Mouse (Mus musculus): ENCODE measurements around the gene Lrrc55. TPM values are rescaled to one million over a fixed set of nuclear protein-coding genes. Genes with fewer than 3 reads are reported as not detected.
"Not testable (repeated sequence)": the region's sequence is repeated elsewhere in the genome, so short reads cannot be mapped to it uniquely, and the experiment has no call there.

Gene Lrrc55
- total RNA-seq (2021) = 1 to 10 TPM; 2.1 to 2.7 TPM

DNA sequence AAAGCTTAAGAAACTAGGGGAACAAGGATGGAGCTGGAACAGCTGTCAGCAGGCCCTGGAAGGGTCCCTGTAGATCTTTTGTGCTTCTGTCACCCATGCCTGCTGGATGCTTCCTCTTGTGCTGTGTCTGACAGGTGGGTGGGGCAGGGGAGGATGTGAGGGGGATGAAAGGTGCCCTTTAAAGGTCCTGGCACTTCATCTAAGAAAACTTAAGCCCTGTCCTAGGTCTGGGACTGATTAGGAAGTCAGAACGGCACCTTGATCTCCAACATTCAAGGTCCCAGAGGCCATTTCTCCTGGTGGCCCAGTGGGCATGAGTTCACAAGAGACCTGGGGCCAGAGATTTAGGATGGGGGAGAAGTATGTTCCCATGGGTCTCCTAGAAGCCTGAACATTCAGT is at the start of gene Lrrc55:
Gene Lrrc55 (minus strand): TSS at position 297 of the 400 bp plus-strand sequence.
- DNase-seq = no peak

DNA sequence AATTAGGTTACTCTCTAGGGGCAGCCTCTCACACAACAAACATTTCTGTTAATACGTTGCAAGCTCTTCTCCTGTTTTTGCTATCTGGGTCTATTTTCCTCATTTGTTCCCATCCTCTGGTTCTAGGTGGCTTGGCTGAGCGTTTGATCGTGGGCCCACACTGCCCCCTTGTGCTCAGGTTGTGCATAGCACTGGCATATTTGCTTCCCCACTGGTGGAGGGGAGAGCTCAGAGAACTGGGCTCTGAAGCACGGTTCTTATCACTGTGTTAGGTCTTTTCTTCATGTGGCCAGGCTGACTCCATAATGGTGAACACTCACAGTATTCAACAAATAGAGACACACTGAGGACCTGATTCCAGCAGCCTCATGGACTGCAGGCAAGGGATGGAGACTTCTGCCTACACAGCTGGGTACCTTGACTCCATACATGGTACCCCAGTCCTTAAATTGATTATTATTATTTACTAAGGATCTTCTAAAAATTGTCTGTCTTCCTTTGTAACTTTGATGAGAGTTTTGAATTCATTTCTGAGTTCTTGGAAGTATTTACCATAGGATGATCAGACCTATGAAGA is 49.6 kb upstream of the Lrrc55 start:
- peak; percentile 90 for DNase-seq

DNA sequence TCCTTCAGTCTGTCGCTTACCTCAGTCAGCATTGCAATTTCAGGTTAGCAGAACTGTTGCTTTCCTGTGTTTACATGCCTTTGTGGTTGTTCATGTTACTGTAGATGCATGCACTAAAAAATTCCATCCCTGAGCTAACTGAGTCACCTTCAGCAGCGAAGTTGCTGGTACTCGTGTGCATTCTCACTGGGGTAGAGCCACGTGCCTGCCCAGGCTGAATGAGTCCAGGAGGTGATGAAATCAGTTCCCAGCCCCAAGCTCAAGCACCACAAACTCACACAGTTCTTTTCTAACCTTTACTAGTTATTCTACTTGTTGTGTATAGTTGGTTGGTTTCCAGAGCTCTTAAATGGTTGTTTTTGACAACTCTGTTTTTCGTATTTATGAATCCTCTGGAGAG is 48.7 kb upstream of the Lrrc55 start:
- no peak for DNase-seq

DNA sequence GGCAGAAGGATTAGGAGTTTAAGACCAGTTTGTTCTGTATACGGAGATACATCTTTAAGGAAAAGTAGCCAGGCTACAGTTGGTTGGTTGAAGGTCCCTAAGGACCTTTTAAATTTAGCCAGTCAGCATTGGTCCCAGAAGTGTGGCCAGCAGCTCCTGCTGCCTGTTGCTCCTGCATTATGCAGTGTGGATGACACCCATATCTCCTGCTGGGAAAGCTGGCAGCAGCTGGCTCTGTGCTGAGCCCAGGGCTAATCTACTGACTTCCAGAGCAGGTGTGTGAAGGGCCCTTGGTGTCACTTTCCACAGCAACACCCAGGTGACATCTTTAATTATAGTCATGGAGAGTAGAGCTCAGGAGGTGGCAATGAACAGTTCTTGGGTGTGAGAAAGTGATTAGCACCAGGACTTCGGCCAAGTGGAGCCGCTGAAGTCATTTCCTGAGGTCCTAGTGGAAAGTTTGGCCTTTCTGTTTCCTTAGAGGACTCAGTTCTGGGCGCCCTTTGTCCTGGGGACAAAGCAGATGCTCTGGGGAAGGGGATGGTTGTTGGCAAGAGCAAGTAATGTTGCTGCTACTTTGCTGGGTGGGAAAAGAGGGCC is 41.2 kb upstream of the Lrrc55 start:
- DNase-seq = peak; percentile 55

DNA sequence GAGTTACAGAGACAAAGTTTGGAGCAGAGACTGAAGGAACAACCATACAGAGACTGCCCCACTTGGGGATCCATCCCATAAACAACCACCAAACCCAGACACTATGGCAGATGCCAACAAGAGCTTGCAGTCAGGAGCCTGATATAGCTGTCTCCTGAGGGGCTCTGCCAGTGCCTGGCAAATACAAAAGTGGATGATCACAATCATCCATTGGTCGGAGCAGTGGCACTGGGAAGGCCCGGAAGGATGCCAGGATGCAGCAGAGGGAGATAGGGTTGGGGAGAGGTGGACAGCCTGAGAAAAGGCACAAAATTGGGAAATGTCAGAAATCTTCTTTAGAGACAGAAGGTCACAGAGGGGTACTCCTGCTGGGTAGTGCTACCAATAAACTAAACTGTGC is 40.2 kb upstream of the Lrrc55 start:
- not testable (repeated sequence) for DNase-seq

- DNase-seq = no peak
Measured at GRCm38 (mm10) chr2:85230771-85231511, 33.9 kb upstream of the Lrrc55 start.

DNA sequence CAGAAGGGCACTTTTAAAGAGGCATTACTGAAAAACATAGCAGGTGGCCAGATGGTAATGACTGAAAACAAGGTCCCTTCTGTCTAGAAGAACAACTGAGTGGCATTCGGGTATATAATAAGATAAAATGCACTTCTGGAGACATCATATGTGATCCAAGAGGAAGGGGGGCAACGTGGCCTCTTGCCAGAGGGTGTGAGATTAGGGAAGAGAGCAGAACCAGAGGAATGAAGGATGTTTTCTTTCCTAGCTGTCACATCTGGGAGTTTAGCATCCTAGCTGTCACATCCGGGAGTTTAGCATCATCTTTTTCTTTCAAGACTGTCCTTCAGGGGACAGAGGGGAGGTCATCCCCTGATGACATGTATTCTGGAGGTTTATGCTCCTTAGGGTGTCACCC is 32.6 kb upstream of the Lrrc55 start:
- no peak for DNase-seq

DNA sequence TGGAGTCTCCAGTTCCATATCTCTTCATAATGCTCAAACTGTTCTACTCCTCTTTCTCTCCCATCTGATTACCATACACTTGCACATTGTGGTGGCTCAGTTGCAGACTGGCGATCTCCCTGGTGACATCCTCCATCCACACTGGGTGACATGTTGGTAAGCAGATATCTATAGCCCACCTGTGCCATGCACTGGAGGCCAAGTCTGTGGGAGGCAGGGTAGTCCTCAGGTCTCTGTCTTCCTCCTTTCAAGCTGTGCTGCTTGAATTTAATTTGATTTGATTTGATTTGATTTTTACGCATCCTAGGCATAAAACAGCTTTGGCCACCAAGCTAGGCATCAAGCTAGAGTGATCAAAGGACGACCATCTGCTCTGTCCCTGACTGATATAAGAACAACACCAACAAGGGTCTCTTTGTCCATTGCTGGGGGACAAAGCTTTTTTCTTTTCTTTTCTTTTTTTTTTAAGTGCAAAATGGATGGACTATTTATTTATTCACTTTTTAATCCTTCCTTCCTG is 30.9 kb upstream of the Lrrc55 start:
- no peak for DNase-seq

DNA sequence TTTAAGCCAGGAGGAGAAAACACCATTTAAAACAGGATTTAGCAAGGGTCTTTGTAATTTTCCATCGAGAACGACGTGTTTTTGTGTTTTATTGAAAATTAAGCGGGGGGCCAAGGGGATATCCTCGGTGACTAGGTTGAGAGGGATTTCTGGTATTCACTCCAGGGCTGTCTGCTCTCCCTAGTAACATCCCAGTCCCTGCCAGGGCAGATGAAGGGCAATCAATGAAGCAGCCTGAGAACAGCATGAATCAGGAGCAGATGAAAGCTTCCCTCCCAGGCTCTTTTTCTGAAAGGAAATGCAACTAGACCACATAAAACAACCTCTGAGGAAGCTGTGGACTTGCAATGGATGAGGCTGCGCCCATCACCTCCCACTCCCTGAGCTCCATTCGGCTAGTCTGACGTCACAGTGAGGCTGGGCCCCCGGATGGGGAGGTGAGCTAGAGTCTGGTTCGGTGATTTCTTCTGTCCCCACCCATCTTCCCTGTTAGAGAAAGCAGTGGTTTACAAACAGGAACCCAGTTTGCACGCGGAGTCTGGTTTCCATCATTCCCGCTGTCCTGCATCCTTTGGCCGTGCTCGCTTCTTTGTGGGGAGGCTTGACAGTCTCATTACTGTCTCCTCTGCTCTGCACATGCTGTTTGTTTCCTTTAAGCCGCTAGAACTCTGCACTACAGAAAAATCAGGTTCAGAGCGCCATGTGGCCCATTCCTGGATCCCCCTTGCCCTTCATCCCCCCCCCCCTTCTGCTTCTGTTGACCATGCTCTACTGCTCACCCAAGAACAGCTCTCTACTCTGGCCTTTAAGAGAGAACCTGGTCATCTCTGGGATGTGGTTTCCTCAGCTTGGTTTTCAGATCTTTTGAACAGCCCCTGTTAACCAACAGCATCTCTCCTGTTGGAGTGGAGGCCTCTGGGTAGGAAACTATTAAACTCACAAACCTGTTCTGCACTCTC is 27.5 kb upstream of the Lrrc55 start:
- DNase-seq = no peak

DNA sequence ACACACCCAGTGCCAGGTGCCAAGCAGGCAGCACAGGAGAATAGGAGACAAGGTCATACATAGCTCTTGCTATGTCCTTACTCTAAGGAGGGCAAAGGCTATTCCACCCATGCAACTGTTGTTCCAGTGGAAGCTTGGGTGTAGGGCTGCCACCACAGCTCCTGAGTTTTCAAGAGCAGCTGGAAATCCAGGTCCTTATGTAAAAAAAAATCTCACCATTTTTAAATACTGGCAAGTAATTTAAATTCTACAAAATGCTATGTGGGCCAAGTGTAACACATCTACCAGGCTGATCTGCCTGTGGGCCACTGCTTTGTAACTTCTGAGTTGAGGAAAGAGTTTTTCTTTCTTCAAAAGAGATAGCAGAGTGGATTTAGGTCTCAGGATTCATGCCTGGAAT is 19.6 kb upstream of the Lrrc55 start:
- no peak for DNase-seq

DNA sequence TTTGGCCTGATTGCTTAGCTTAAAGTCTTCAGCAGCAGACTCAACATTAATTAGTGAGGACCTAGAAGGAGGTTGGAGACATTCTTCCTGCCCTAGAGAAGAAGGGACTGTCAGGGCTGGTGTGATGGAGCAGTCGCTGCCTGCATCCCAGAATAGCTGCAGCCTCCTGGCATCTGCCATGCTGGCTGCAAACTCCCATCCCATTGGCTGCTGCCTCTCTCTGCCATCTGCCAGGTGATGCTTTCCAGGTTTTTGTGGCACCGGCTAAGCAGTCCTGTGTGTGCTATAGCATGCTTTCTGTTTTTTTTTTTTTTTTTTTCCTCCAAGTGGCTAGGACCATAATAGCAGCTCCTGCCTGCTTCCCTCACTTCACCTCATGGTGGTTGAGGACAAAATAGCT is 16.7 kb upstream of the Lrrc55 start:
- no peak for DNase-seq

DNA sequence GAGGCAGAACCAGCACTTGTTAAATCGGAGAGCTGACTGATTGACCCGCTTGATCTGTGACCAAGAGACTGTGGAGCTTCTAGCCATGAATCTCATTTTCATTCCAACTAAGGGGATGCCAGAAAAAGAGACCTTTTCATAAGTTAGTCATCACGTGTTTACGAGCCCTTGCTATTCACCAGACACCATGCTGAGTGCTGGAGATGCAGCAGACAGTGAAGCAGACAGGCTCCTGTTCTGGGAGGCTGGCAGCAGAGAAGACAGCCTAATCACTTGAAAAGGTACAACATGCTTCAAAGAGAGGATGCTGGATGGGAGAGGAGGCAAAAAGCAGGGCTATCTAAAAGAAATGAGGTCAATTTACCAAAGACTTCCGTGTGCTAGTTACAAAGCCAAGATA is 12.3 kb upstream of the Lrrc55 start:
- DNase-seq = no peak

GRCm38 (mm10) chr2:85205170-85205569 is 8.2 kb upstream of the Lrrc55 start:
- no peak for DNase-seq

- no peak for DNase-seq
Measured at GRCm38 (mm10) chr2:85198011-85198965, 1.3 kb upstream of the Lrrc55 start.

DNA sequence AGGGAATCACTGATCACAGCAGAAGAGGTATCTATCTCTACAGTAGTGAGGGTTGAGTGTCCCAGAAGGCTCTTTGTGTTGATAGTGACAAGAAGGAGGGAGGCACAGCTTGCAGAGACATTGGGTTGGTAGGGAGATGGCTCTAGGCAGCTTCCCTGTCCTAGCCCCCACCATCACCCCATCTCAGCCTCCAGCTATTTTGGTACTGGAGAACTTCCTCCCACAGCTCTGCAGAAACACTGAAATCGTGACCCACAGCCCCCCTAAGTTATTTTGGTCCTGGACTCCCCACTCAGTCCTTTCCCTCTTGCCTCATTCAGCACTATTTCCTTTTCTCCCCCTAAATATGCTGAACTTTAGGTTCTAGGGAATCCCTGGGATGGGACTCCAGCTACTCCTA is 2.4 kb downstream of the Lrrc55 start:
- no peak for DNase-seq

DNA sequence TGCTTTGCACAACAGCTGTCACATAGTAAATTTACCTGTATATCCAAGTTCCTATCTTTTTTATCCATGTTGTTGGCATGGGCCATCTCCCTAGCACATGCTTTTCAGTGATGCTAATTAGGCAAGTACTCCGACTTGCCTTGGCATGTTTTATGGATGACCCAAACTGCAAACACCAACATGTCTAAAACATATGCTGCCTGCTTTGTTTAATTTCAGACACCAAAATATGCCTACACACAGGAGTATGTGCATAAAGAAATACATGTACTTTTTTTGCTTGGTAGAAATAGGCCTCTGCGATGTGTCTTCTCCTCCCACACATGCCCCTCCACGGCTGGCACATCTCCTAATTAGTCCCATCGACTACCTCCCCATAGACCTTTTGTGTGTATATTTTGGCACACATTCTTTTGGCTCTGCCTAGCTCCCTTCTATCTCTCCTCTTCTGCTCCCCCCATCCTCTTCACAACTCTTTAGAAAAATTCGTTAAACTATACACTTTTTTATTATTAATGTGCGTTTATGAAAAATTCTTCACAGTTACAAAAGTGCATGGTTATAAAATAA is 9.3 kb downstream of the Lrrc55 start:
- DNase-seq = no peak

GRCm38 (mm10) chr2:85178139-85178800 is 18.7 kb downstream of the Lrrc55 start:
- DNase-seq = no peak

DNA sequence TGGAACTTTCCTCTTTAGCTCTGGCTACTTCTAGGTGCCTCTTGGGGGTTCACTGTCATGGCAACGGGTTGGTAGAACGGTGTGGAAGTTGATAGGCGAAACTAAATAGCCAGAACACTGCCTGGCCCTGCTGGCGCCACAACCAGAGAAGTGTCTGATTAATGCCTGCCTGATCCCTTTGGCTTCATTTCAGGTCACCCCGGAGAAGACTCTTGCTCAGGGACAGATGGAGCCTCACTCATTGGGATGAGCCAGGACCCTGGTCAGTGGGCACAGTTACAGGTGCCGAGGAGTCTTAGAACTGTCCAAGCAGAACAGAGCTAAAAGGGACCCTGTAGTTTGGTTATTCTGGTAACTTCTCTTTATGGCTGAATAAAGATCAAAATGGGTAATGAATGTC is 23.5 kb downstream of the Lrrc55 start:
- no peak for DNase-seq

- DNase-seq = no peak
Measured at GRCm38 (mm10) chr2:85172763-85173103, 24.3 kb downstream of the Lrrc55 start.

GRCm38 (mm10) chr2:85172071-85172762 is 24.8 kb downstream of the Lrrc55 start:
- peak; percentile 54 for DNase-seq

Data from heart, postnatal 4 days (tissue).